Mouse (Mus musculus): ENCODE data around the gene Ubxn1. TPM values are rescaled to one million over a fixed set of nuclear protein-coding genes. Genes with fewer than 3 reads are reported as not detected.
"Not testable (repeated sequence)": the region's sequence is repeated elsewhere in the genome, so short reads cannot be mapped to it uniquely, and the experiment has no call there.

Gene Ubxn1
- polyA plus RNA-seq, 2 experiments: 127 to 154 TPM

GRCm38 (mm10) chr19:8859018-8859417, 12.3 kb upstream of the Ubxn1 start:
- DNase-seq (ENCODE audit: low spot score) (no peak), ATAC-seq (ENCODE audit: low FRiP score, low read depth) (no peak)
- Histone ChIP-seq H3K4me2 (replicated peaks; ENCODE audit: low read depth, low read length, severe bottlenecking) (no peak overlapping the region), H3K36me3 (ENCODE audit: control insufficient read depth, insufficient read depth, low read length) (no peaks in the 10 kb centered on the region), H3K27ac (replicated peaks; ENCODE audit: low read depth, low read length) (no peak overlapping the region), H3K4me1 (ENCODE audit: control insufficient read depth, insufficient read depth, low read length) (no peaks in the 10 kb centered on the region), H3K9me3 (ENCODE audit: control insufficient read depth, low read length) (no peaks in the 10 kb centered on the region), H3K4me3 (replicated peaks; ENCODE audit: low read length) (no peak overlapping the region), H3K27me3 (ENCODE audit: control insufficient read depth, insufficient read depth, low read length) (no peaks in the 10 kb centered on the region), H3K9ac (ENCODE audit: low read depth, low read length, severe bottlenecking) (no peak overlapping the region)
- TF ChIP-seq POLR2A (IDR thresholded peaks at IDR 0.05; ENCODE audit: borderline replicate concordance, extremely low read depth, insufficient read depth, insufficient read length): no peak
- 23% methylated on average over 1 of the region's 1 CpGs for WGBS

DNA sequence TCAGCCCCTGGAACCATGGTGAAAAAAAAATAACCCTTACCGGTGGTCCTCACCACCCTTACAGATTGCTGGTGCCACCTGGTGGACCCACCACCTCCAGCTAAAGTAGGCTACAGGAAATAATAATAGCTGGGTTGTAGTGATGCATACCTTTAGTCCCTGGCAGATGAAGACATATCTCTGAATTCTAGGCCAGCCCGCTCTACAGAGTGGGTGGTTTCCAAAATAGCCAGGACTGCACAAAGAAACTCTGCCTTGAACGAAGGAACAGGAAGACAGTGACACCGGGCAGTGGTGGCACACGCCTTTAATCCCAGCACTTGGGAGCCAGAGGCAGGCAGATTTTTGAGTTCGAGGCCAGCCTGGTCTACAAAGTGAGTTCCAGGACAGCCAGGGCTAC, 7.0 kb upstream of the Ubxn1 start:
- Histone ChIP-seq H3K4me2 (replicated peaks; ENCODE audit: low read depth, low read length, severe bottlenecking) (no peak overlapping the region), H3K9ac (ENCODE audit: low read depth, low read length, severe bottlenecking) (no peak overlapping the region), H3K36me3 (ENCODE audit: control insufficient read depth, insufficient read depth, low read length) (no peaks in the 10 kb centered on the region), H3K27me3 (ENCODE audit: control insufficient read depth, insufficient read depth, low read length) (no peaks in the 10 kb centered on the region), H3K9me3 (ENCODE audit: control insufficient read depth, low read length) (no peaks in the 10 kb centered on the region), H3K4me1 (ENCODE audit: control insufficient read depth, insufficient read depth, low read length) (no peaks in the 10 kb centered on the region), H3K4me3 (replicated peaks; ENCODE audit: low read length) (no peak overlapping the region), H3K27ac (replicated peaks; ENCODE audit: low read depth, low read length) (no peak overlapping the region)
- TF ChIP-seq POLR2A (IDR thresholded peaks at IDR 0.05; ENCODE audit: borderline replicate concordance, extremely low read depth, insufficient read depth, insufficient read length): no peak
- DNase-seq (ENCODE audit: low spot score) (no peak), ATAC-seq (ENCODE audit: low FRiP score, low read depth) (no peak)
- WGBS: 83% methylated on average over 6 of the region's 6 CpGs

GRCm38 (mm10) chr19:8870381-8870780, 915 bp upstream of the Ubxn1 start:
- not testable (repeated sequence) for H3K4me1 ChIP-seq (ENCODE audit: control insufficient read depth, insufficient read depth, low read length); H3K27me3 ChIP-seq (ENCODE audit: control insufficient read depth, insufficient read depth, low read length); H3K9ac ChIP-seq (ENCODE audit: low read depth, low read length, severe bottlenecking); ATAC-seq (ENCODE audit: low FRiP score, low read depth); H3K9me3 ChIP-seq (ENCODE audit: control insufficient read depth, low read length); H3K27ac ChIP-seq (replicated peaks; ENCODE audit: low read depth, low read length); DNase-seq (ENCODE audit: low spot score)
- peak overlapping the region; percentile 88; the same call in 1 of the 2 replicates for H3K4me2 ChIP-seq (replicated peaks; ENCODE audit: low read depth, low read length, severe bottlenecking)
- 86% methylated on average over 3 of the region's 3 CpGs for WGBS
- H3K36me3 ChIP-seq (ENCODE audit: control insufficient read depth, insufficient read depth, low read length): peaks cover 20% of the 10 kb centered on the region
- peak overlapping the region; percentile 91; the same call in 1 of the 2 replicates for H3K4me3 ChIP-seq (replicated peaks; ENCODE audit: low read length)

DNA sequence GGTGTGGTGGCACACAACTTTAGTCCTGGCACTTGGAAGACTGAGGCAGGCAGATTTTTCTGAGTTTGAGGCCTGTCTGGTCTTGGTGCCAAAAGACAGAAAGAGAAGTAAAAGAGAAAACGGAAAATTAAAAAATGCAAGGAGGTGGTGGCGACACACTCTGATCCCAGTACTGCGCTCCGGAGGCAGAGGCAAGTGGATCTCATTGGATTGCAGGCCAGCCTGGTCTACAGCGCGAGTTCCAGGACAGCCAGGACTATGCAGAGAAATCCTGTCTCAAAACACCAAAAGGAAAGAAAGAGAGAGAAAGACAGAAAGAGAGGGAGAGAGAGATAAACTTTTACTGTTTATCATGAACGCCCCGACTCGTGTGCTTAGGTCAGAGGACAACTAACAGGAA, 458 bp upstream of the Ubxn1 start:
- Histone ChIP-seq H3K4me3 (replicated peaks; ENCODE audit: low read length) (peak overlapping the region; percentile 91), H3K36me3 (ENCODE audit: control insufficient read depth, insufficient read depth, low read length) (peaks cover 25% of the 10 kb centered on the region), H3K27ac (replicated peaks; ENCODE audit: low read depth, low read length) (peak overlapping the region; percentile 40), H3K9ac (ENCODE audit: low read depth, low read length, severe bottlenecking) (peak overlapping the region; percentile 93), H3K4me2 (replicated peaks; ENCODE audit: low read depth, low read length, severe bottlenecking) (peak overlapping the region; percentile 88), H3K4me1 (ENCODE audit: control insufficient read depth, insufficient read depth, low read length) (peaks cover 4% of the 10 kb centered on the region; the same call in 1 of the 2 replicates), H3K27me3 (ENCODE audit: control insufficient read depth, insufficient read depth, low read length) (no peaks in the 10 kb centered on the region), H3K9me3 (ENCODE audit: control insufficient read depth, low read length) (no peaks in the 10 kb centered on the region)
- ATAC-seq (ENCODE audit: low FRiP score, low read depth): peak; percentile 38; the same call in 1 of the 2 replicates
- no peak for DNase-seq (ENCODE audit: low spot score)
- TF ChIP-seq POLR2A (IDR thresholded peaks at IDR 0.05; ENCODE audit: borderline replicate concordance, extremely low read depth, insufficient read depth, insufficient read length): no peak
- WGBS: 64% methylated on average over 9 of the region's 9 CpGs

DNA sequence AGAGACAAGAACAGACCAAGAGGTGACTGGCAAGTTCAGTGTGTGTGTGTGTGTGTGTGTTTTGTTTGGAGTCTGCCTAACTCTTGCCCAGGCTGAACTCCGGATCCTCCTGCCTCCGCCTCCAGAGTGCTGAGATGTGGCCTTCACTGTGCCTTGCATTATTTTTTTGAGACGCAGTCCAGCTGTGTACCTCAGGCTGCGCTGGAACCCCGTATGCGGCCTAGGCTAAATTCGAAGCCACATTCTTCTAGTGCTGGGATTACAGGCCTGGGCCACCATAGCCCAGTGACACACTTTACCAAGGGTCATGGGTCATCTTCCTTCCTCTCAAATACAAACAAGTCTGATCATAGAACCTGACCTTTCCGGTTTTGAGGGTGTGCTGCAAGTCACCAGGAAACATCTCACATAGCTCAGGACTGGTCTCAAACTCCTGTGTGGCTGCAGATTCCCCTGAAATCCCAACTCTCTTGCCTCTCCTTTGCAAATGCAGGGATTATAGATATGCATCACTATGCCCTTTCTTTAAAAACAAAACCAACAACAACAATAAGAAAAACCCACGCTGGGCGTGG, 1.1 kb downstream of the Ubxn1 start:
- TF ChIP-seq POLR2A (IDR thresholded peaks at IDR 0.05; ENCODE audit: borderline replicate concordance, extremely low read depth, insufficient read depth, insufficient read length): no peak
- 79% methylated on average over 10 of the region's 10 CpGs for WGBS
- Histone ChIP-seq H3K27ac (replicated peaks; ENCODE audit: low read depth, low read length) (no peak overlapping the region), H3K36me3 (ENCODE audit: control insufficient read depth, insufficient read depth, low read length) (peaks cover 36% of the 10 kb centered on the region), H3K4me1 (ENCODE audit: control insufficient read depth, insufficient read depth, low read length) (peaks cover 4% of the 10 kb centered on the region; the same call in 1 of the 2 replicates), H3K27me3 (ENCODE audit: control insufficient read depth, insufficient read depth, low read length) (no peaks in the 10 kb centered on the region), H3K4me2 (replicated peaks; ENCODE audit: low read depth, low read length, severe bottlenecking) (peak overlapping the region; percentile 88), H3K9ac (ENCODE audit: low read depth, low read length, severe bottlenecking) (peak overlapping the region; percentile 93), H3K4me3 (replicated peaks; ENCODE audit: low read length) (peak overlapping the region; percentile 91), H3K9me3 (ENCODE audit: control insufficient read depth, low read length) (no peaks in the 10 kb centered on the region)
- DNase-seq (ENCODE audit: low spot score) (no peak), ATAC-seq (ENCODE audit: low FRiP score, low read depth) (no peak)
